Mouse (Mus musculus): ENCODE data around the gene Plp1. TPM values are rescaled to one million over a fixed set of nuclear protein-coding genes. Genes with fewer than 3 reads are reported as not detected.

Gene Plp1
- under 1 TPM; 0.01 to 0.58 TPM for polyA plus RNA-seq (2012; fragmentation: generic; extraction: Trizol)

GRCm38 (mm10) chrX:136822371-136822770, at the start of gene Plp1:
Gene Plp1, plus strand, starts transcription at chrX:136822671.

GRCm38 (mm10) chrX:136780041-136780440, 42.4 kb upstream of the Plp1 start, which contains the start of gene Glra4:
Gene Glra4, minus strand, starts transcription at chrX:136780141.

GRCm38 (mm10) chrX:136868061-136869040, 45.9 kb downstream of the Plp1 start, which contains the start of gene Rab9b:
Gene Rab9b, minus strand, starts transcription at chrX:136868755.

Other genes starting within 250 kb of the Plp1 start
- not detected for gene Tceal3, start 231.8 kb upstream of the Plp1 start, polyA plus RNA-seq (2012; fragmentation: generic; extraction: Trizol)
- 1 to 10 TPM in 1 of 2 experiments, under 1 TPM in 1; 0.09 to 1.4 TPM for gene Tceal1, start 114.7 kb upstream of the Plp1 start, polyA plus RNA-seq (2012; fragmentation: generic; extraction: Trizol)
- 100 to 1,000 TPM in 1 of 2 experiments, 10 to 100 TPM in 1; 22.8 to 196 TPM for gene Morf4l2, start 79.0 kb upstream of the Plp1 start, polyA plus RNA-seq (2012; fragmentation: generic; extraction: Trizol)
- gene Glra4, start 42.5 kb upstream of the Plp1 start, polyA plus RNA-seq (2012; fragmentation: generic; extraction: Trizol): not detected
- gene Rab9b, start 46.1 kb downstream of the Plp1 start, polyA plus RNA-seq (2012; fragmentation: generic; extraction: Trizol): not detected
- not detected for gene H2bfm, start 104.7 kb downstream of the Plp1 start, polyA plus RNA-seq (2012; fragmentation: generic; extraction: Trizol)
- gene Tmsb15b2, start 152.8 kb downstream of the Plp1 start, polyA plus RNA-seq (2012; fragmentation: generic; extraction: Trizol): 1 to 10 TPM in 1 of 2 experiments, not detected in 1; 1.5 TPM
- gene Tmsb15l, start 154.2 kb downstream of the Plp1 start, polyA plus RNA-seq (2012; fragmentation: generic; extraction: Trizol): under 1 TPM in 1 of 2 experiments, not detected in 1; 0.28 TPM
- gene Tmsb15b1, start 154.2 kb downstream of the Plp1 start, polyA plus RNA-seq (2012; fragmentation: generic; extraction: Trizol): under 1 TPM in 1 of 2 experiments, not detected in 1; 0.42 TPM
- gene Zcchc18, start 170.5 kb downstream of the Plp1 start, polyA plus RNA-seq (2012; fragmentation: generic; extraction: Trizol): under 1 TPM in 1 of 2 experiments, not detected in 1; 0.02 TPM
- gene Slc25a53, start 215.6 kb downstream of the Plp1 start, polyA plus RNA-seq (2012; fragmentation: generic; extraction: Trizol): 1 to 10 TPM in 1 of 2 experiments, under 1 TPM in 1; 0.11 to 4.2 TPM
- gene Fam199x, start 226.9 kb downstream of the Plp1 start, polyA plus RNA-seq (2012; fragmentation: generic; extraction: Trizol): under 1 TPM; 0.02 to 0.30 TPM

Data from C3H10T1/2 (cell line).